Mouse (Mus musculus) cerebral cortex, adult 2 months (tissue): ENCODE data around the gene Ttc7b.

Experiments
- WGBS: fragments of 180-500 bp; shearing (Covaris S2); methylation state at CpG from one replicate; pipeline ENCODE4 v1.1.7; 2018; 5-methylcytosine and 5-hydroxymethylcytosine counted together

Ttc7b gene

GRCm38 (mm10) chr12:100525939-100526338, 5.3 kb upstream of the Ttc7b start:
- WGBS = 81% methylated on average over 1 of the region's 1 CpGs

GRCm38 (mm10) chr12:100520077-100520793, 391 bp downstream of the Ttc7b start:
- under 1% methylated on average over 76 of the region's 76 CpGs for WGBS

GRCm38 (mm10) chr12:100519684-100520076, 946 bp downstream of the Ttc7b start:
- 22% methylated on average over 7 of the region's 7 CpGs for WGBS

GRCm38 (mm10) chr12:100517371-100517770, 3.3 kb downstream of the Ttc7b start:
- WGBS = 78% methylated on average over 9 of the region's 9 CpGs

- 95% methylated on average over 1 of the region's 1 CpGs for WGBS
These were observed 4.3 kb downstream of the Ttc7b start for GRCm38 (mm10) chr12:100516161-100516838.

- WGBS = 90% methylated on average over 4 of the region's 4 CpGs
These were observed 5.1 kb downstream of the Ttc7b start for GRCm38 (mm10) chr12:100515493-100515892.

GRCm38 (mm10) chr12:100514611-100515010, 6.0 kb downstream of the Ttc7b start:
- WGBS = 66% methylated on average over 1 of the region's 1 CpGs

GRCm38 (mm10) chr12:100513131-100513530, 7.5 kb downstream of the Ttc7b start:
- 86% methylated on average over 5 of the region's 5 CpGs for WGBS

- WGBS = 54% methylated on average over 9 of the region's 9 CpGs
These were observed 8.0 kb downstream of the Ttc7b start for GRCm38 (mm10) chr12:100512641-100513040.

- WGBS = 86% methylated on average over 9 of the region's 9 CpGs
These were observed 10.9 kb downstream of the Ttc7b start for GRCm38 (mm10) chr12:100509615-100510282.

- WGBS = 83% methylated on average over 5 of the region's 5 CpGs
These were observed 12.0 kb downstream of the Ttc7b start for GRCm38 (mm10) chr12:100508668-100509067.

GRCm38 (mm10) chr12:100505484-100505883, 15.1 kb downstream of the Ttc7b start:
- WGBS = 93% methylated on average over 1 of the region's 1 CpGs

GRCm38 (mm10) chr12:100504585-100504984, 16.0 kb downstream of the Ttc7b start:
- 74% methylated on average over 2 of the region's 2 CpGs for WGBS

- WGBS = 71% methylated on average over 4 of the region's 4 CpGs
These were observed 17.0 kb downstream of the Ttc7b start for GRCm38 (mm10) chr12:100503659-100504058.

- WGBS = 59% methylated on average over 3 of the region's 3 CpGs
These were observed 18.1 kb downstream of the Ttc7b start for GRCm38 (mm10) chr12:100502544-100502943.

- WGBS = 73% methylated on average over 4 of the region's 4 CpGs
These were observed 19.4 kb downstream of the Ttc7b start for GRCm38 (mm10) chr12:100501261-100501660.

GRCm38 (mm10) chr12:100499469-100499868, 21.2 kb downstream of the Ttc7b start:
- WGBS = 80% methylated on average over 13 of the region's 13 CpGs

GRCm38 (mm10) chr12:100498006-100498405, 22.6 kb downstream of the Ttc7b start:
- 70% methylated on average over 5 of the region's 5 CpGs for WGBS

- 99% methylated on average over 7 of the region's 7 CpGs for WGBS
These were observed 25.5 kb downstream of the Ttc7b start for GRCm38 (mm10) chr12:100495083-100495482.

GRCm38 (mm10) chr12:100493211-100493610, 27.4 kb downstream of the Ttc7b start:
- 63% methylated on average over 5 of the region's 5 CpGs for WGBS

GRCm38 (mm10) chr12:100492676-100493075, 27.9 kb downstream of the Ttc7b start:
- WGBS = 65% methylated on average over 3 of the region's 3 CpGs

- WGBS = 44% methylated on average over 10 of the region's 10 CpGs
These were observed 28.5 kb downstream of the Ttc7b start for GRCm38 (mm10) chr12:100491967-100492611.
